Mouse (Mus musculus) stomach, embryonic 16.5 days (tissue): ENCODE data around the gene Gm5916. TPM values are rescaled to one million over a fixed set of nuclear protein-coding genes. Genes with fewer than 3 reads are reported as not detected.

Experiments
- ATAC-seq: fragments of 200-750 bp; cut with Nextera tagmentation; 2 replicates; pipeline ENCODE4 v1.8.0; 2017; ENCODE audit warnings: moderate number of reproducible peaks, moderate TSS enrichment; ENCODE audit not compliant: insufficient read depth, low FRiP score
- H3K27ac ChIP-seq: fragments of 300-500 bp; sonication (generic); 2 replicates; pipeline ENCODE4 v1.5.1; 2014; ENCODE audit warnings: low read length
- H3K27me3 ChIP-seq: fragments of 300-500 bp; sonication (generic); 2 replicates; pipeline ENCODE4 v1.6.1; 2014; ENCODE audit warnings: low read length, control low read depth, mixed read lengths; ENCODE audit not compliant: control insufficient read depth, insufficient read depth
- H3K36me3 ChIP-seq: fragments of 300-500 bp; sonication (generic); 2 replicates; pipeline ENCODE4 v1.6.1; 2014; ENCODE audit warnings: low read length; ENCODE audit not compliant: control insufficient read depth, insufficient read depth
- H3K4me1 ChIP-seq: fragments of 300-500 bp; sonication (generic); 2 replicates; pipeline ENCODE4 v1.6.1; 2014; ENCODE audit warnings: low read length, control low read depth, mixed read lengths; ENCODE audit not compliant: control insufficient read depth, insufficient read depth
- H3K4me2 ChIP-seq: fragments of 300-500 bp; sonication (generic); 2 replicates; pipeline ENCODE4 v1.6.1; 2014; ENCODE audit warnings: low read depth, low read length, mixed read lengths
- H3K4me3 ChIP-seq: fragments of 300-500 bp; sonication (generic); replicated peaks from 2 replicates; pipeline ENCODE4 v1.5.1; 2014; ENCODE audit warnings: mild to moderate bottlenecking, low read length
- H3K9ac ChIP-seq: fragments of 300-500 bp; sonication (generic); 2 replicates; pipeline ENCODE4 v1.6.1; 2014; ENCODE audit warnings: low read length
- H3K9me3 ChIP-seq: fragments of 300-500 bp; sonication (generic); replicated peaks from 2 replicates; pipeline ENCODE4 v1.6.1; 2016; ENCODE audit warnings: low read length, control low read depth; ENCODE audit not compliant: control insufficient read depth
- WGBS: fragments of 180-500 bp; shearing (Covaris S2); extraction: QIAGEN DNeasy Blood & Tissue Kit; methylation state at CpG from one replicate; pipeline ENCODE4 v1.1.7; 2014; 5-methylcytosine and 5-hydroxymethylcytosine counted together
- polyA plus RNA-seq: library from polyadenylated mRNA; unstranded; fragments of >200 nt; fragmentation: Nextera tagmentation; extraction: Ambion mirVana; gene quantifications from 2 replicates; pipeline ENCODE4 v1.2.1, GENCODE M21; 2015

Gene Gm5916
- polyA plus RNA-seq = not detected in 2 replicates

- no peaks in the 10 kb centered on the region for H3K36me3 ChIP-seq
- ATAC-seq = no peak
- no peak within 1 kb of the TSS for H3K4me3 ChIP-seq
- H3K9ac ChIP-seq = no peak within 1 kb of the TSS
- H3K4me1 ChIP-seq = no peaks in the 10 kb centered on the region
- WGBS = 75% methylated on average over 1 of the region's 1 CpGs
- no peak within 1 kb of the TSS for H3K27ac ChIP-seq
- no peaks in the 10 kb centered on the region for H3K27me3 ChIP-seq
- H3K4me2 ChIP-seq = no peak within 1 kb of the TSS
- no peaks in the 10 kb centered on the region for H3K9me3 ChIP-seq
Observed at GRCm38 (mm10) chr9:36128679-36129078, at the start of gene Gm5916. Gm5916 (minus strand) TSS chr9:36128779.

Other genes with a start within 250 kb of the Gm5916 start
- gene 9230113P08Rik, start 220.4 kb downstream of the Gm5916 start, polyA plus RNA-seq = not detected in 2 replicates